Mouse (Mus musculus) G1E (cell line): ENCODE measurements at regions not wholly inside any gene's neighbourhood (a gene's known extent, or its start where the extent isn't known, plus 50 kb on each side); places are given as distances from the start of the nearest gene placed in this dataset.

Experiments used
- CTCF ChIP-seq: IDR thresholded peaks from 2 replicates; pipeline ENCODE4 v1.5.1; 2012; ENCODE audit warnings: low read depth, low read length, inconsistent platforms, mixed read lengths
- GATA1 ChIP-seq: IDR thresholded peaks from 2 replicates; pipeline ENCODE4 v1.6.1; 2012; ENCODE audit warnings: borderline replicate concordance, low read length, inconsistent platforms, mixed read lengths
- POLR2AphosphoS5 ChIP-seq: IDR thresholded peaks from 2 replicates; pipeline ENCODE4 v1.6.1; 2012; ENCODE audit warnings: low read depth, low read length, inconsistent platforms; ENCODE audit not compliant: insufficient replicate concordance

- TF ChIP-seq CTCF = no peak
- no peak for TF ChIP-seq POLR2AphosphoS5
- TF ChIP-seq GATA1 = no peak
Measured at GRCm38 (mm10) chr15:3174848-3175247, 93.5 kb upstream of the Selenop start.
